Mouse (Mus musculus) kidney, adult 2 months (tissue): ENCODE results near the gene Tmem80.

Experiments
- CTCF ChIP-seq: fragments of 200-500 bp; conservative IDR thresholded peaks from 2 replicates; pipeline ENCODE4 v1.5.1; 2011; ENCODE audit warnings: low read depth, mild to moderate bottlenecking, control low read depth, low read length, moderate library complexity, mixed read lengths; ENCODE audit not compliant: insufficient read depth, insufficient read length
- POLR2A ChIP-seq: fragments of 200-500 bp; IDR thresholded peaks from one replicate; pipeline ENCODE4 v1.6.1; 2011; ENCODE audit warnings: low read depth, low read length, control low read depth

- TF ChIP-seq POLR2A: no peak
- TF ChIP-seq CTCF: no peak
Measured at GRCm38 (mm10) chr7:141299175-141299574, 28.4 kb upstream of the Tmem80 start.
